Mouse (Mus musculus): Measurements from ENCODE around the gene Gas7.

- no peak for TF ChIP-seq ZC3H11A (IDR thresholded peaks at IDR 0.05; ENCODE audit: borderline replicate concordance, low read depth, low read length)
- TF ChIP-seq MAFK (IDR thresholded peaks at IDR 0.05; ENCODE audit: insufficient read depth, low read depth, low read length): no peak
- TF ChIP-seq CHD2 (IDR thresholded peaks at IDR 0.05; ENCODE audit: low read depth, low read length): no peak
- no peak for TF ChIP-seq HCFC1 (IDR thresholded peaks at IDR 0.05; ENCODE audit: borderline replicate concordance, insufficient read depth, low read length)
- TF ChIP-seq ZNF384 (IDR thresholded peaks at IDR 0.05; ENCODE audit: low read depth, low read length): no peak
Measured at GRCm38 (mm10) chr11:67599141-67599540, 143.9 kb downstream of the Gas7 start.

All from ES-E14 (cell line).